Mouse (Mus musculus): ENCODE measurements around the gene Rbpj.

The Rbpj gene

GRCm38 (mm10) chr5:53468366-53468765 is 2.4 kb downstream of the Rbpj start:
- no peak for DNase-seq (ENCODE audit: extremely low read depth, insufficient read length, low spot score)

GRCm38 (mm10) chr5:53469098-53469776 is 3.3 kb downstream of the Rbpj start:
- DNase-seq (ENCODE audit: extremely low read depth, insufficient read length, low spot score): no peak

- no peak for DNase-seq (ENCODE audit: extremely low read depth, insufficient read length, low spot score)
Measured at GRCm38 (mm10) chr5:53469777-53470131, 3.8 kb downstream of the Rbpj start.

- no peak for DNase-seq (ENCODE audit: extremely low read depth, insufficient read length, low spot score)
Measured at GRCm38 (mm10) chr5:53470141-53471079, 4.5 kb downstream of the Rbpj start.

- DNase-seq (ENCODE audit: extremely low read depth, insufficient read length, low spot score): no peak
Measured at GRCm38 (mm10) chr5:53472485-53472884, 6.5 kb downstream of the Rbpj start.

- DNase-seq (ENCODE audit: extremely low read depth, insufficient read length, low spot score): no peak
Measured at GRCm38 (mm10) chr5:53479161-53479560, 13.2 kb downstream of the Rbpj start.

- no peak for DNase-seq (ENCODE audit: extremely low read depth, insufficient read length, low spot score)
Measured at GRCm38 (mm10) chr5:53479891-53480290, 13.9 kb downstream of the Rbpj start.

GRCm38 (mm10) chr5:53481021-53481420 is 15.1 kb downstream of the Rbpj start:
- DNase-seq (ENCODE audit: extremely low read depth, insufficient read length, low spot score): peak; percentile 41

GRCm38 (mm10) chr5:53485069-53485628 is 19.2 kb downstream of the Rbpj start:
- DNase-seq (ENCODE audit: extremely low read depth, insufficient read length, low spot score): no peak

GRCm38 (mm10) chr5:53485934-53486475 is 20.1 kb downstream of the Rbpj start:
- DNase-seq (ENCODE audit: extremely low read depth, insufficient read length, low spot score): no peak

- DNase-seq (ENCODE audit: extremely low read depth, insufficient read length, low spot score): no peak
Measured at GRCm38 (mm10) chr5:53486966-53487592, 21.1 kb downstream of the Rbpj start.

- DNase-seq (ENCODE audit: extremely low read depth, insufficient read length, low spot score): peak; percentile 84
Measured at GRCm38 (mm10) chr5:53490697-53491099, 24.7 kb downstream of the Rbpj start.

- DNase-seq (ENCODE audit: extremely low read depth, insufficient read length, low spot score): no peak
Measured at GRCm38 (mm10) chr5:53493756-53494155, 27.8 kb downstream of the Rbpj start.

GRCm38 (mm10) chr5:53494536-53495159 is 28.7 kb downstream of the Rbpj start:
- no peak for DNase-seq (ENCODE audit: extremely low read depth, insufficient read length, low spot score)

- DNase-seq (ENCODE audit: extremely low read depth, insufficient read length, low spot score): peak; percentile 74
Measured at GRCm38 (mm10) chr5:53496846-53497549, 31.0 kb downstream of the Rbpj start.

- no peak for DNase-seq (ENCODE audit: extremely low read depth, insufficient read length, low spot score)
Measured at GRCm38 (mm10) chr5:53499571-53499970, 33.6 kb downstream of the Rbpj start.

GRCm38 (mm10) chr5:53500509-53501145 is 34.7 kb downstream of the Rbpj start:
- DNase-seq (ENCODE audit: extremely low read depth, insufficient read length, low spot score): no peak

- DNase-seq (ENCODE audit: extremely low read depth, insufficient read length, low spot score): no peak
Measured at GRCm38 (mm10) chr5:53503261-53503660, 37.3 kb downstream of the Rbpj start.

GRCm38 (mm10) chr5:53505751-53506150 is 39.8 kb downstream of the Rbpj start:
- DNase-seq (ENCODE audit: extremely low read depth, insufficient read length, low spot score): no peak
